19 mouse cellular contexts compared by ENCODE assay signal in genomic region chr11:85876059-85876788, GRCm38 (mm10). TPM values are rescaled to one million over a fixed set of nuclear protein-coding genes. Genes with fewer than 3 reads are reported as not detected.
DNase-seq lines count a peak whose midpoint lies in the region; ATAC-seq lines count a peak whose summit lies in the region.
"Had no signal": no experiment of that assay in that cellular context is flagged by ENCODE, and none has a peak within 500 bp of the region (broad histone marks: within the 10 kb centered on the region; RNA-seq: fewer than 3 reads in every experiment).

No protein-coding gene starts in this region.

- H3K4me1 ChIP-seq in heart, embryonic 12.5 days (replicated peaks) = no peaks in the 10 kb centered on the region
- peaks cover 36% of the 10 kb centered on the region for H3K4me1 ChIP-seq in limb, embryonic 12.5 days (replicated peaks)

- no peak for DNase-seq in heart, postnatal 4 days
- peak; percentile 70 for DNase-seq in embryo, embryonic 10 days (ENCODE audit: low spot score)
- DNase-seq in retina, postnatal 1 day = peak; percentile 93
- DNase-seq in lung, postnatal 14 days = no peak
- no peak for DNase-seq in right cerebral cortex, adult 18-20 months
- DNase-seq in layer of hippocampus, adult 8-10 months (ENCODE audit: low spot score in 2 of 2) = no peak
- DNase-seq: cerebellum, adult 2 months; gastrocnemius, postnatal 36 days; kidney, adult 18-20 months had no signal

- peak overlapping the region; percentile 18; the same call in 1 of the 2 replicates for H3K4me2 ChIP-seq in heart, embryonic 12.5 days
- peak overlapping the region; percentile 53 for H3K4me2 ChIP-seq in limb, embryonic 12.5 days

- no peak for ATAC-seq in heart, embryonic 12.5 days (ENCODE audit: insufficient number of reproducible peaks, low FRiP score)
- peak; percentile 86 for ATAC-seq in limb, embryonic 12.5 days (ENCODE audit: insufficient number of reproducible peaks, insufficient read depth, low FRiP score, low TSS enrichment, low read depth)
- ATAC-seq: lung, postnatal 0 days had no signal

- no peaks in the 10 kb centered on the region for H3K9me3 ChIP-seq in heart, embryonic 12.5 days (replicated peaks)
- H3K9me3 ChIP-seq in limb, embryonic 12.5 days = no peaks in the 10 kb centered on the region

- no peak overlapping the region for H3K9ac ChIP-seq in heart, embryonic 12.5 days
- 0 out of 2 replicates have a peak overlapping the region, but pooled peaks have one; percentile 12 for H3K9ac ChIP-seq in limb, embryonic 12.5 days (replicated peaks)

- no peak overlapping the region for H3K4me3 ChIP-seq in heart, embryonic 12.5 days
- H3K4me3 ChIP-seq in limb, embryonic 12.5 days (replicated peaks) = peak overlapping the region; percentile 20

- H3K27ac ChIP-seq in heart, embryonic 12.5 days (ENCODE audit: poor library complexity, severe bottlenecking) = no peak overlapping the region
- H3K27ac ChIP-seq in limb, embryonic 12.5 days = peak overlapping the region; percentile 92

- H3K36me3 ChIP-seq in heart, embryonic 12.5 days = no peaks in the 10 kb centered on the region
- H3K36me3 ChIP-seq in limb, embryonic 12.5 days = no peaks in the 10 kb centered on the region

- peaks cover 36% of the 10 kb centered on the region for H3K27me3 ChIP-seq in heart, embryonic 12.5 days (replicated peaks)
- H3K27me3 ChIP-seq in limb, embryonic 12.5 days = no peaks in the 10 kb centered on the region

- whole genome bisulfite sequencing in heart, embryonic 12.5 days = 61% methylated on average over 24 of the region's 24 CpGs
- 18% methylated on average over 24 of the region's 24 CpGs for WGBS in limb, embryonic 12.5 days

RNA-seq across cellular contexts. Expression of gene Tbx4, which starts 10.0 kb away (rescaled TPM):
- 0.49 and 0.94 TPM in 2 replicates for polyA plus RNA-seq in heart, embryonic 12.5 days (2016; fragmentation: Nextera tagmentation; extraction: Ambion mirVana)
- total RNA-seq in heart, postnatal 4 days (2021) = under 1 TPM in 1 of 2 experiments, not detected in 1; 0.09 TPM
- 39.2 and 44.0 TPM in 2 replicates for polyA plus RNA-seq in limb, embryonic 12.5 days (2016; fragmentation: Nextera tagmentation; extraction: Ambion mirVana)
- under 1 TPM; 0.11 to 0.17 (median 0.14) TPM for total RNA-seq in layer of hippocampus, adult 8-10 months (2022)
- total RNA-seq: adrenal gland, postnatal 4 days; liver, adult 2 months had no signal
- polyA plus RNA-seq: thymus, postnatal 0 days had no signal

RNA-seq across cellular contexts. Expression of gene Gm11444, which starts 26.1 kb away (rescaled TPM):
- polyA plus RNA-seq in heart, embryonic 12.5 days (2016; fragmentation: Nextera tagmentation; extraction: Ambion mirVana) = not detected in 2 replicates
- not detected for total RNA-seq in heart, postnatal 4 days (2021)
- not detected in 2 replicates for polyA plus RNA-seq in limb, embryonic 12.5 days (2016; fragmentation: Nextera tagmentation; extraction: Ambion mirVana)
- not detected for total RNA-seq in layer of hippocampus, adult 8-10 months (2022)
- total RNA-seq: adrenal gland, postnatal 4 days; gastrocnemius, postnatal 36 days; layer of hippocampus, postnatal 10 days; liver, adult 2 months had no signal
- polyA plus RNA-seq: C2C12; cerebellum, adult 2 months; heart, postnatal 0 days; liver, adult 2 months; lung, postnatal 0 days; small intestine, adult 2 months; thymus, postnatal 0 days had no signal

RNA-seq across cellular contexts. Expression of gene Tbx2, which starts 43.9 kb away (rescaled TPM):
- 3.2 TPM in 2 replicates for polyA plus RNA-seq in heart, embryonic 12.5 days (2016; fragmentation: Nextera tagmentation; extraction: Ambion mirVana)
- 10 to 100 TPM; 11.3 to 11.5 TPM for total RNA-seq in heart, postnatal 4 days (2021)
- polyA plus RNA-seq in limb, embryonic 12.5 days (2016; fragmentation: Nextera tagmentation; extraction: Ambion mirVana) = 7.9 and 10.0 TPM in 2 replicates
- total RNA-seq in layer of hippocampus, adult 8-10 months (2022) = 1 to 10 TPM; 1.4 to 2.0 (median 1.7) TPM

Comparison
In these comparisons a context has a peak if more than half of its experiments do, and no peak if none do; other contexts are left out.
1. DNase-seq: peak in embryo, embryonic 10 days (single experiment) and retina, postnatal 1 day (single experiment); none in heart, postnatal 4 days (single experiment), lung, postnatal 14 days (single experiment), right cerebral cortex, adult 18-20 months (single experiment) and layer of hippocampus, adult 8-10 months (0 of 2).
2. RNA of gene Tbx2, which starts 43.9 kb away (total RNA-seq): 11.3 to 11.5 TPM in heart, postnatal 4 days; 1.4 to 2.0 TPM in layer of hippocampus, adult 8-10 months; every median in the first group is over 4 times any median in the second.